Mouse (Mus musculus): Measurements from ENCODE around the gene Adgrb3.

DNA sequence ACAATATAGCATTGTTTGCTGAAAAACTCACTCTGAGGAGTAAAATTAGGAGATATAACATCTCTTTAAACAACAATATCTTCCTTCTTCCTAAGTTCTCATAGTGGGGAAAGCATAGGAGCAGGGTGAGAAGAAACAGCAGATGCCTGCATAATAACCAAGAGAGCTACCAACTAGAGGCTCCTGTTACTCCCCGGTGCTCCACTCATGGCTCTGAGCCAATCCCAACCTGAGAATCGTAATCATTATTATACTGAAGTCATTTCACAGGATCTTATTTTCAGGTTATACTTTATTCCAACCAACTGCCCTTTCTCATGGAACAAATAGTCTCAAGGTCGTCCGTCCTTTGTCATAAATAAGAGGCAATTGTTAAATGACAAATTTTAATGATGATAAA is 75.0 kb downstream of the Adgrb3 start:
- TF ChIP-seq CTCF (IDR thresholded peaks at IDR 0.05; ENCODE audit: insufficient read depth, low read depth, low read length) (no peak), POLR2A (IDR thresholded peaks at IDR 0.05; ENCODE audit: insufficient read depth, low read depth, low read length) (no peak)

All from olfactory bulb, adult 2 months (tissue).